Mouse (Mus musculus): ENCODE measurements around the gene 4930438A08Rik.

Gene 4930438A08Rik

DNA sequence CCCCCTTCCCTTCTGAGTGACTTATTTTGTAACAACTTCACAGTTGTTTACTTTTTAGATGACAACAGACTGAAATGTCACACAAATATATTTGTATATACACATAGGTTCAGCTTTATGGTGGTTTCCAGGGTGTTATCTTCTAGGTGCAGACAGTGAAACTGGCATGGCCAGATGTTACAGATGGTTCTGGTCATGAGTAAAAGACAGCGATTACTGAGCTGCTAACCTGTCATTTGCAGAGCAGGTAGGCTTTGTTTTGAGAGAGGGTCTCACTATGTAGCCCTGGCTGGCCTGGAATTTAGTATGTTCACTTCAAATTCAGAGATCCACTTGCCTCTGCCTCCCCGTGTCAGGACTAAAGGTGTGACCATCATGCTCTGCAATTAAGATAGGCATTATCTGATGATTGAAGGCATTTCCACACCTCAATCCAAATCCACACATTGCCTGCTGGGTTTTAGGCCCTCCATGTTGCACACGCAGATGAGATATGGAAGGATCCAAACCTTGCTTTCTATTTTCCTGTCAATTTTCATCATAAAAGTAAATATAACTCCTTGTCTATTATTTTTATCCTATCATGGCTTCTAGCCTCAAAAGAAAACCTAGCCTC lies 50.1 kb downstream of the 4930438A08Rik start:
- DNase-seq (ENCODE audit: low spot score) = no peak

DNA sequence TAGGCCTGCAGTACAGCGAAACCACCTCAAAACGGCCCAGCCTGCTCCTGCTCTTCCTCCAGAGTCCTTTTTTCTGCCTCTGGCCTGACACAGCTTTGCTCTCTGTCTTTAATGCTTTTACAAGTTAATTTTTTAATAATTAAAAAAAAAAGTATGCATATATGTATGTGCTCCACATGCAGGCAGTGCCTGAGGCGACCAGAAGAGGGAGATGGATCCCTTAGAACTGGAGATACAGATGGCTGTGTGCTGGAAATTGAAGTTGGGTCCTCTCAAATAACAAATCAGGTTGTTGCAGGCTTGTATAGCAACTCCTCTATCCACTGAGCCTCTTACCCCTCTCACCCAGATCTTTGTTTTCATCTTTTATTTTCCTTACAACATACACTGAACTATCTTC lies 52.2 kb downstream of the 4930438A08Rik start:
- DNase-seq (ENCODE audit: low spot score) = no peak

DNA sequence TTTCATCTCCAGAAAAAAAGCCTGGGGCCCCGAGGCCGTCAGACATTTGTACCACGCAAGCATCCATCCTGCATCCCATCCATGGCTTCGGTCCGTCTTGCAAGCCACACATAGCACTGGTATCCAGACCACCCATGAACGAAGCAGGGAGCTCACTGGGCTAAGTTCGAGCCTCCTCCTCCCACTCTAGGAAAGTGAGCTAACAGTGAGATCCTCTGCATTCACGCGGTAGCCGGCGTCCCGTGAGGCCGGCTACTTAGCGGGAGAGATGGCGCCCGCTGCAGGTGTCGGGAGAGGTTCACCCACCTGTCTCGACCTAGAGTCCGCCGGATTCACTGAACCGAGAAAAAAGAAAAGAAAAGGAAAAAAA lies 55.3 kb downstream of the 4930438A08Rik start:
- no peak for DNase-seq (ENCODE audit: low spot score)

DNA sequence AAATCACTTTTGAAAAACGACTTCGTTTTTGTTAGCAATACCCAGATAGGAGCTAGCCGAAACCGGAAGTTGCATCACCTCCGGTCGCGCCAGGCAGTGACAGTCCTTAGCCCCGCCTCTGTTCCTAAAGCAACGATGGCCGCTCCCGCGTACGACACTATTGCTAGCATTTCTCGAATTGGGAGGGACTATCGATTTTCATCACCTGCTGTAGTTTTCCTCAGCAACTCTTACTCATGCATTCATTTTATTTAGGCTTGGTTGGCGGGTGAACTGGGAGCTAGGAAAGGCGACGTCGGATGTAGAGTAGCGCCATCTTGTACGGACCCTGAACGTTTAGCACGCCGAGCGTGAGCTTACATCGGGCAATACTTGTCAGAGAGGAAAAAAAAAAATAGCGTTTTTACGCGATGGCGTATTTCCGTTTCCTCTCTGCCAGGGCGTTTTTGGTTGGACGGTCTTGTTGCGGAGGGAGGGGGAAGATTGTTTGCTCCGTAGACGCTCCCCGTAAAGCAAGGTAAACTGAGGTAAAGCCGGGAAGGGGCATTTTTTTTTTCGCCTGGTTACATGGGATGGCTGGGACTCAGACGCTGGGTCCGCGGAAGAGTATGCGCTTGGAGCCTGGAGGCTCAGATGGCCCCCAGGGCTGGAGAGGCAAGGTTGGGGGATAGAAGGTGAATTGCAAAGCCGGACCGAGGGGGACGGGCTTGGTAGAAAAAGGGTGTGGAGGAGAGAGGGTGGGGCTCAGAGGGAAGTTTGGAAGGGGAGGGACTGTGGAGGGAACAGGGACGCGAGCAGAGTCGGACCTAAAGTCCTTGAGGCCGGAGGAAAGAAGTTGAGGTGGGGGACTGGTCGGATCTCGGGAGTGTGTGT lies 55.9 kb downstream of the 4930438A08Rik start, which contains the start of the genes Zfp672 and Sh3bp5l:
Gene Zfp672 (minus strand): TSS at position 64 of the 873 bp plus-strand sequence.
Gene Sh3bp5l (plus strand): TSS at position 449 of the 873 bp plus-strand sequence.
- peak; percentile 99 for DNase-seq (ENCODE audit: low spot score)

DNA sequence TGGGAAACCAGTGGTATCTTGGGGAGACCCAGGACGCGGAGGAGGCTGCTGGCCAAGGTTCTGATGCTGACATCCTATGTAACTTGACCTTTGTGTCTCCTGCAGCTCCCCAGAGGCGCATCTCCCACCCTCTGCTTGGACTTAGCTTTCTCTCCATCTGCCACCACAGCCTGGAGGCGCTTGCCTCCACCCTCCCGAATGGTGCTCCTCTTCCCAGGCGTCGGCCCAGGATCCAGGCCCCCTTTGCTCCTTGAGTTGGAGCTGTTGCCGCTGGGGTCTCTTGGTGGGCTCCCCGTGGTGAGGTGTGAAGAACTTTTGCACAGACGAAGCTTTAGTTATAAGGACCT lies 56.5 kb downstream of the 4930438A08Rik start:
- no peak for DNase-seq (ENCODE audit: low spot score)

DNA sequence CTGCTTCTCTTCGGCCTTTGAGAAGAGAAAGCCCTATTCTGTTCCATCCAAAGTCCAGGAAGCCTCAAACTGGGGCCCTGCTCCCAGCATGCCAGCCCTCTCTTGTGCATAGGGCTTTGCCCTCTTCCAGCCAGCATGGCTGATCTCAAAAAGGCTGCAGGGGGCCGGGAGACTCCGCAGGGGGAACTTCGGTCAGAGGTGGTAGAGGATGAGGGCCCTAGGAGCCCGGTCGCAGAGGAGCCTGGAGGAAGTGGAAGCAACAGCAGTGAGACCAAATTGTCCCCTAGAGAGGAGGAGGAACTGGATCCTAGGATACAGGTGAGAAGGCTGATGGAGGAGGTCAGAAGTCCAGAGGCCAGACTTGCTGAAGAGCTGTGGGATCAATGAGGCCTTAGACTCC lies 56.9 kb downstream of the 4930438A08Rik start:
- DNase-seq (ENCODE audit: low spot score) = no peak

DNA sequence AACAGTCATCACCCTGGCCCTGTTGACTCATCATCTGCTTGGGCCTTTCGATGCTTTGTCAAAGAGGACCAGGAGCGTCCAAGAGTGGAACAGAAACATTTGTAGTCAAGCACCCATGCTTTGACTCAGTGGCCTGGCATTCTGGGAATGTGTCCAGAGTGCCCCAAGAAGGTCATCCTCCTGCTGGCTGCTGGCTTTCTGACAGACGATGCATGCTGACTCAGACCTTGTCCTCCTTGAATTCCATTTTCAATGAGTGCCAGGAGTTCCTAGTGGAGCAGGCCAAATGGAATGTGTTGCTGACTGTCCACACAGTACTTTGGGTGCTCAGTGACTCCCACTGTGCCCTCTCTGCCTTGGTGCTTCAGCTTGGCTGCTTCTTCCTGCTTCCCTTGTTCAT lies 60.1 kb downstream of the 4930438A08Rik start:
- DNase-seq (ENCODE audit: low spot score) = peak; percentile 52
